Mouse (Mus musculus) inflammation-experienced regulatory T-cells, adult 6 months (primary cell): Measurements from ENCODE around the gene Hmgn2. TPM values are rescaled to one million over a fixed set of nuclear protein-coding genes. Genes with fewer than 3 reads are reported as not detected.
A peak's percentile ranks its signal among the peaks of the same experiment; 100 is the strongest.

ENCODE experiments used
- ATAC-seq: one replicate; pipeline ENCODE4 v1.8.0; 2017
- polyA plus RNA-seq, 3 experiments: library from polyadenylated mRNA; unstranded; fragments of 100-300 nt; shearing (Covaris generic); gene quantifications; one replicate each; pipeline ENCODE4 v1.2.1; 2017

Hmgn2 gene
- polyA plus RNA-seq, 3 experiments from 2014 or later: 371 to 949 (median 420) TPM

- ATAC-seq: no peak
Measured at GRCm38 (mm10) chr4:133978021-133978711, 9.7 kb upstream of the Hmgn2 start.

GRCm38 (mm10) chr4:133971741-133972140, 3.3 kb upstream of the Hmgn2 start:
- no peak for ATAC-seq

- ATAC-seq: no peak
Measured at GRCm38 (mm10) chr4:133970876-133971275, 2.4 kb upstream of the Hmgn2 start.

GRCm38 (mm10) chr4:133970196-133970595, 1.7 kb upstream of the Hmgn2 start:
- ATAC-seq: no peak

- ATAC-seq: no peak
Measured at GRCm38 (mm10) chr4:133969114-133969770, 792 bp upstream of the Hmgn2 start.

- peak; percentile 72 for ATAC-seq
Measured at GRCm38 (mm10) chr4:133967866-133968149, 642 bp downstream of the Hmgn2 start.

- ATAC-seq: peak; percentile 81
Measured at GRCm38 (mm10) chr4:133967138-133967865, 1.1 kb downstream of the Hmgn2 start.

GRCm38 (mm10) chr4:133966271-133966940, 2.0 kb downstream of the Hmgn2 start:
- no peak for ATAC-seq

GRCm38 (mm10) chr4:133962566-133962965, 5.9 kb downstream of the Hmgn2 start:
- no peak for ATAC-seq

- no peak for ATAC-seq
Measured at GRCm38 (mm10) chr4:133958884-133959283, 9.6 kb downstream of the Hmgn2 start.

- no peak for ATAC-seq
Measured at GRCm38 (mm10) chr4:133956358-133956757, 12.1 kb downstream of the Hmgn2 start.

- ATAC-seq: no peak
Measured at GRCm38 (mm10) chr4:133946736-133947135, 21.7 kb downstream of the Hmgn2 start.

- no peak for ATAC-seq
Measured at GRCm38 (mm10) chr4:133943791-133944190, 24.7 kb downstream of the Hmgn2 start.

GRCm38 (mm10) chr4:133942679-133943078, 25.8 kb downstream of the Hmgn2 start:
- no peak for ATAC-seq

- ATAC-seq: no peak
Measured at GRCm38 (mm10) chr4:133941576-133941975, 26.9 kb downstream of the Hmgn2 start.

GRCm38 (mm10) chr4:133940386-133941260, 27.8 kb downstream of the Hmgn2 start:
- no peak for ATAC-seq

GRCm38 (mm10) chr4:133938077-133938476, 30.4 kb downstream of the Hmgn2 start:
- no peak for ATAC-seq

- no peak for ATAC-seq
Measured at GRCm38 (mm10) chr4:133931785-133932184, 36.7 kb downstream of the Hmgn2 start.

GRCm38 (mm10) chr4:133931349-133931748, 37.1 kb downstream of the Hmgn2 start:
- no peak for ATAC-seq

GRCm38 (mm10) chr4:133929278-133929670, 39.2 kb downstream of the Hmgn2 start:
- no peak for ATAC-seq

- ATAC-seq: no peak
Measured at GRCm38 (mm10) chr4:133928576-133929277, 39.7 kb downstream of the Hmgn2 start.

GRCm38 (mm10) chr4:133925204-133925603, 43.2 kb downstream of the Hmgn2 start:
- no peak for ATAC-seq
